17 mouse cellular contexts compared by ENCODE assay signal in the genomic region with DNA sequence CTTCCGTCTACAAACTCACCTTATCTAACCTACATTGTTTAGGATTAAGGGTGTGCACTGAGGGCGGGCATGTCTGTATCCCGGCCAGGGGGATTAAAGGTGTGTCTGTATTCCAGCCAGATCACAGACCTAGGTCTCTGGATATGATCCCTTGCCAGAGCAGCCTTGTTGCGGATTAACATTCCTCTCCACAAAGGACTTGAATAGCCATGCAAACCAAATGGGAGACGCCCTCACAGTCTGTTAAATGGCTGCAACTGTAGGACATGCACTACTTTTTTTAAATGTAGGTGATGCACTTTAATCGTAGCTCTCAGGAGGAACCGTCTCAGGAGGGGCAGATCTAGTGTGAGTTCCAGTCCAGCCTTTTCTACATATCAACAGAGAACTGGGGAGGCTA.
DNase-seq lines count a peak whose midpoint lies in the region; ATAC-seq and TF ChIP-seq lines count a peak whose summit lies in the region.
"Had no signal": no experiment of that assay in that cellular context is flagged by ENCODE, and none has a peak within 500 bp of the region (broad histone marks: within the 10 kb centered on the region; RNA-seq: fewer than 3 reads in every experiment).

No protein-coding gene starts in this region.

- H3K27ac ChIP-seq in intestine, embryonic 14.5 days (ENCODE audit: low read depth), result peak overlapping the region; percentile 88; the same call in 1 of the 2 replicates
- no peak overlapping the region for H3K27ac ChIP-seq in intestine, postnatal 0 days (ENCODE audit: low read depth, low read length)
- H3K27ac ChIP-seq in midbrain, embryonic 10.5 days (replicated peaks), result peak overlapping the region; percentile 7; the same call in 1 of the 2 replicates
- no peak overlapping the region for H3K27ac ChIP-seq in midbrain, embryonic 16.5 days (ENCODE audit: low read length)
- H3K27ac ChIP-seq in stomach, embryonic 15.5 days, result peak overlapping the region; percentile 92
- H3K27ac ChIP-seq: hindbrain, embryonic 15.5 days had no signal

- TF ChIP-seq CTCF in intestine, postnatal 0 days (IDR thresholded peaks at IDR 0.05; ENCODE audit: low read depth), result no peak

- ATAC-seq in intestine, embryonic 14.5 days (replicated peaks; ENCODE audit: low FRiP score, low TSS enrichment, low read depth), result no peak
- no peak for ATAC-seq in intestine, postnatal 0 days
- ATAC-seq in midbrain, embryonic 16.5 days, result no peak
- peak; percentile 7; the same call in 1 of the 2 replicates for ATAC-seq in stomach, embryonic 15.5 days (ENCODE audit: insufficient read depth, low FRiP score, low read depth)
- ATAC-seq: activated CD4-positive, CD25-positive, alpha-beta regulatory T cell, adult 4 months had no signal

- WGBS in intestine, embryonic 14.5 days, result 70% methylated on average over 7 of the region's 7 CpGs
- WGBS in intestine, postnatal 0 days, result 62% methylated on average over 7 of the region's 7 CpGs
- 39% methylated on average over 7 of the region's 7 CpGs for WGBS in midbrain, embryonic 10.5 days
- WGBS in midbrain, embryonic 16.5 days, result 30% methylated on average over 7 of the region's 7 CpGs
- WGBS in stomach, embryonic 15.5 days, result 59% methylated on average over 7 of the region's 7 CpGs

- H3K9ac ChIP-seq in intestine, embryonic 14.5 days (ENCODE audit: low read length), result no peak overlapping the region
- H3K9ac ChIP-seq in intestine, postnatal 0 days (ENCODE audit: low read depth, low read length), result no peak overlapping the region
- H3K9ac ChIP-seq in midbrain, embryonic 16.5 days (ENCODE audit: low read depth, low read length), result no peak overlapping the region
- H3K9ac ChIP-seq in stomach, embryonic 15.5 days, result no peak overlapping the region
- H3K9ac ChIP-seq: hindbrain, embryonic 15.5 days; neural tube, embryonic 13.5 days had no signal

- no peaks in the 10 kb centered on the region for H3K27me3 ChIP-seq in intestine, embryonic 14.5 days (replicated peaks; ENCODE audit: control insufficient read depth, insufficient read depth, low read length)
- H3K27me3 ChIP-seq in intestine, postnatal 0 days (replicated peaks; ENCODE audit: control insufficient read depth, insufficient read depth, low read length), result no peaks in the 10 kb centered on the region
- peaks cover 4% of the 10 kb centered on the region; the same call in 1 of the 2 replicates for H3K27me3 ChIP-seq in midbrain, embryonic 10.5 days (ENCODE audit: low read depth, poor library complexity, severe bottlenecking)
- no peaks in the 10 kb centered on the region for H3K27me3 ChIP-seq in midbrain, embryonic 16.5 days (ENCODE audit: control insufficient read depth, insufficient read depth, low read depth, low read length)
- H3K27me3 ChIP-seq in stomach, embryonic 15.5 days (replicated peaks), result no peaks in the 10 kb centered on the region
- H3K27me3 ChIP-seq: hindbrain, embryonic 15.5 days; neural tube, embryonic 13.5 days had no signal

- peaks cover 39% of the 10 kb centered on the region for H3K4me1 ChIP-seq in intestine, embryonic 14.5 days (replicated peaks; ENCODE audit: control insufficient read depth, insufficient read depth, low read length)
- H3K4me1 ChIP-seq in intestine, postnatal 0 days (replicated peaks; ENCODE audit: control insufficient read depth, insufficient read depth, low read length), result peaks cover 9% of the 10 kb centered on the region; the same call in 1 of the 2 replicates
- peaks cover 53% of the 10 kb centered on the region for H3K4me1 ChIP-seq in midbrain, embryonic 10.5 days
- H3K4me1 ChIP-seq in midbrain, embryonic 16.5 days (ENCODE audit: control insufficient read depth, insufficient read depth, low read length), result peaks cover 15% of the 10 kb centered on the region
- peaks cover 43% of the 10 kb centered on the region for H3K4me1 ChIP-seq in stomach, embryonic 15.5 days

- H3K36me3 ChIP-seq in intestine, embryonic 14.5 days (ENCODE audit: control insufficient read depth, insufficient read depth, low read length), result no peaks in the 10 kb centered on the region
- H3K36me3 ChIP-seq in intestine, postnatal 0 days (ENCODE audit: control insufficient read depth, insufficient read depth), result peaks cover 8% of the 10 kb centered on the region; the same call in 1 of the 2 replicates
- H3K36me3 ChIP-seq in midbrain, embryonic 10.5 days, result no peaks in the 10 kb centered on the region
- H3K36me3 ChIP-seq in midbrain, embryonic 16.5 days (ENCODE audit: control insufficient read depth, insufficient read depth, low read length), result no peaks in the 10 kb centered on the region
- H3K36me3 ChIP-seq in stomach, embryonic 15.5 days, result no peaks in the 10 kb centered on the region
- H3K36me3 ChIP-seq: hindbrain, embryonic 15.5 days; neural tube, embryonic 13.5 days had no signal

- no peaks in the 10 kb centered on the region for H3K9me3 ChIP-seq in intestine, embryonic 14.5 days (ENCODE audit: control insufficient read depth, low read length)
- H3K9me3 ChIP-seq in intestine, postnatal 0 days (ENCODE audit: control insufficient read depth), result no peaks in the 10 kb centered on the region
- no peaks in the 10 kb centered on the region for H3K9me3 ChIP-seq in midbrain, embryonic 10.5 days (replicated peaks)
- H3K9me3 ChIP-seq in midbrain, embryonic 16.5 days (replicated peaks; ENCODE audit: control insufficient read depth, low read length, poor library complexity, severe bottlenecking), result no peaks in the 10 kb centered on the region
- H3K9me3 ChIP-seq in stomach, embryonic 15.5 days, result no peaks in the 10 kb centered on the region
- H3K9me3 ChIP-seq: hindbrain, embryonic 15.5 days; neural tube, embryonic 13.5 days had no signal

- no peak for DNase-seq in intestine, embryonic 14.5 days (ENCODE audit: low spot score)
- no peak for DNase-seq in midbrain, embryonic 10.5 days (ENCODE audit: low spot score)
- peak; percentile 93 for DNase-seq in ZHBTc4 (ENCODE audit: low read depth, low spot score)
- DNase-seq in kidney, adult 18-20 months, result no peak
- DNase-seq: adrenal gland, postnatal 36 days; cerebellum, adult 2 months; heart, postnatal 14 days; lung, adult 2 months; right cerebral cortex, postnatal 14 days; thymus, postnatal 25 days had no signal

- H3K4me3 ChIP-seq in intestine, embryonic 14.5 days (ENCODE audit: low read depth, low read length), result no peak overlapping the region
- H3K4me3 ChIP-seq in intestine, postnatal 0 days (ENCODE audit: low read depth, low read length), result no peak overlapping the region
- H3K4me3 ChIP-seq in midbrain, embryonic 10.5 days, result no peak overlapping the region
- H3K4me3 ChIP-seq in midbrain, embryonic 16.5 days (ENCODE audit: low read depth, low read length), result no peak overlapping the region
- no peak overlapping the region for H3K4me3 ChIP-seq in stomach, embryonic 15.5 days (replicated peaks)
- H3K4me3 ChIP-seq: hindbrain, embryonic 15.5 days; neural tube, embryonic 13.5 days had no signal

- no peak overlapping the region for H3K4me2 ChIP-seq in intestine, embryonic 14.5 days (ENCODE audit: low read length)
- no peak overlapping the region for H3K4me2 ChIP-seq in intestine, postnatal 0 days (replicated peaks; ENCODE audit: low read depth)
- no peak overlapping the region for H3K4me2 ChIP-seq in midbrain, embryonic 16.5 days (ENCODE audit: low read length)
- H3K4me2 ChIP-seq in stomach, embryonic 15.5 days, result no peak overlapping the region
- H3K4me2 ChIP-seq: hindbrain, embryonic 15.5 days; liver, embryonic 11.5 days; neural tube, embryonic 13.5 days had no signal

Comparison
In these comparisons a context has a peak if more than half of its experiments do, and no peak if none do; other contexts are left out.
1. H3K27ac ChIP-seq: peak in intestine, embryonic 14.5 days (single experiment), midbrain, embryonic 10.5 days (single experiment) and stomach, embryonic 15.5 days (single experiment); none in intestine, postnatal 0 days (single experiment) and midbrain, embryonic 16.5 days (single experiment).